Comparison of ENCODE assay signal across 13 mouse cellular contexts in the genomic region with DNA sequence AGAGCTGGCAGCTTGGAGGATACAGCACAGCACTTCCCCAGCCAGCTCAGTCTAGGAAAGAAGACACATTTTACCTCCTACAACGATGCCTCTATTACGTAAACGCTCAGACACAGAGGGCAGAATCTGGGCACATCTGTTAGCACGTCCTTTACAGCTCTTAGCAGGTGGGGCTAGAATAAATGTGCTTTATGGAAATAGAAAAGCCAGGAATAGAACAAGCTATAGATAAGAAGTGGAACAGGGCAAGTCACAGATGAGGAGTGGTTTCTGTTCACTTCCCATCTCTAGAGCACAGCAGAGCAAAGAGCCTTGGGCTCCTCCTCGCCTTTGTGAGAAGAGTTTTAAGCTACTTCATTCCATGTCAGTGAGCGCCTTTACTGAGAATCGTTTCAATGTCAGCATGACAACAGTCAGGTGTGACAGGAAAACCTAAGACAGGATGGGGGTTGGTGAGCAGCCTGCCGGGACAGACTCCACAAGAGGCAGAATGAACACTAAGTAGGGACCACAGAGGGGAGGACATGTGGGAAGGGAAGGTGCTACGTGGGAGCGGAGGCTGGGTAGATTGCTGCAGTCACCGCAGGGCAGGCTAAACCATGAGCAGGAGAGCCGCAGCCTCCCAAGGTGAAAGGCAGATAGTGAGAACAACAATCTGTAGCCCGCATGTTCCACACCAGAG. TPM values are rescaled to one million over a fixed set of nuclear protein-coding genes. Genes with fewer than 3 reads are reported as not detected.
DNase-seq lines count a peak whose midpoint lies in the region; ATAC-seq lines count a peak whose summit lies in the region.
"Had no signal": no experiment of that assay in that cellular context is flagged by ENCODE, and none has a peak within 500 bp of the region (broad histone marks: within the 10 kb centered on the region; RNA-seq: fewer than 3 reads in every experiment).

No protein-coding gene starts in this region.

- peak overlapping the region; percentile 77 for H3K9ac ChIP-seq in heart, embryonic 13.5 days
- H3K9ac ChIP-seq: lung, embryonic 14.5 days had no signal

- H3K4me2 ChIP-seq in heart, embryonic 13.5 days = peak overlapping the region; percentile 60
- H3K4me2 ChIP-seq: lung, embryonic 14.5 days had no signal

- WGBS in heart, embryonic 13.5 days = 32% methylated on average over 13 of the region's 13 CpGs

- H3K4me1 ChIP-seq in heart, embryonic 13.5 days = peaks cover 55% of the 10 kb centered on the region
- H3K4me1 ChIP-seq: hindbrain, embryonic 10.5 days had no signal

- peaks cover 32% of the 10 kb centered on the region for H3K36me3 ChIP-seq in heart, embryonic 13.5 days

- peak; percentile 15; the same call in 1 of the 2 replicates for ATAC-seq in cerebellum, adult (ENCODE audit: insufficient number of reproducible peaks, low FRiP score, low TSS enrichment)
- no peak; the same call in 1 of the 2 replicates for ATAC-seq in heart, embryonic 13.5 days (ENCODE audit: extremely low read depth, insufficient number of reproducible peaks, low FRiP score, low TSS enrichment)

- H3K27ac ChIP-seq in heart, embryonic 13.5 days (replicated peaks) = peak overlapping the region; percentile 93
- H3K27ac ChIP-seq: hindbrain, embryonic 10.5 days had no signal

- H3K27me3 ChIP-seq in heart, embryonic 13.5 days (replicated peaks) = no peaks in the 10 kb centered on the region

- H3K9me3 ChIP-seq in heart, embryonic 13.5 days = no peaks in the 10 kb centered on the region
- H3K9me3 ChIP-seq: hindbrain, embryonic 10.5 days had no signal

- H3K4me3 ChIP-seq in heart, embryonic 13.5 days = peak overlapping the region; percentile 30
- H3K4me3 ChIP-seq: hindbrain, embryonic 10.5 days had no signal

- no peak for DNase-seq in cerebellum, adult 11 months
- DNase-seq in heart, adult 18-20 months = no peak
- peak; percentile 18 for DNase-seq in retina, postnatal 1 day
- DNase-seq in retina, embryonic 14.5 days (ENCODE audit: low spot score) = no peak
- DNase-seq in right cerebral cortex, postnatal 25 days = peak; percentile 70
- no peak for DNase-seq in liver
- DNase-seq: adrenal gland, postnatal 10 days; kidney, adult 18-20 months; lung, embryonic 14.5 days; thymus, adult 2 months had no signal

RNA-seq across cellular contexts. Expression of a gene that starts 28.5 kb away (rescaled TPM):
- polyA plus RNA-seq in heart, embryonic 13.5 days (2015; fragmentation: Nextera tagmentation; extraction: Ambion mirVana) = 406 and 460 TPM in 2 replicates
- 10 to 100 TPM; 90.3 TPM for total RNA-seq in heart, adult 18-20 months (2021)

Comparison
In these comparisons a context has a peak if more than half of its experiments do, and no peak if none do; other contexts are left out.
1. DNase-seq: peak in retina, postnatal 1 day (single experiment) and right cerebral cortex, postnatal 25 days (single experiment); none in cerebellum, adult 11 months (single experiment), heart, adult 18-20 months (0 of 2), retina, embryonic 14.5 days (single experiment) and liver (single experiment).